In genomic region chrX:20020942-20021341, GRCm38 (mm10) we compare ENCODE assay signal across 8 mouse cellular contexts. TPM values are rescaled to one million over a fixed set of nuclear protein-coding genes. Genes with fewer than 3 reads are reported as not detected.
DNase-seq lines count a peak whose midpoint lies in the region; ATAC-seq lines count a peak whose summit lies in the region.

No protein-coding gene starts in this region.

- DNase-seq in cerebellum, adult 9-10 months, result peak; percentile 12
- no peak for DNase-seq in cerebellum, postnatal 36 days
- DNase-seq in kidney, postnatal 36 days, result peak; percentile 0 to 2
- no peak for DNase-seq in kidney, postnatal 4 days
- DNase-seq in MN1 (ENCODE audit: low spot score), result peak; percentile 46
- peak; percentile 5 for DNase-seq in lung, postnatal 25 days (ENCODE audit: low spot score)
- DNase-seq in natural killer cell, adult 2 months (ENCODE audit: low spot score in 2 of 2), result no peak

- ATAC-seq in activated CD4-positive, CD25-positive, alpha-beta regulatory T cell, adult 4 months, result no peak

RNA-seq across cellular contexts. Expression of gene Chst7, which starts 38.4 kb away (rescaled TPM):
- polyA plus RNA-seq in activated CD4-positive, CD25-positive, alpha-beta regulatory T cell, adult 4 months (2017; shearing (Covaris generic)), result under 1 TPM in 1 of 2 experiments, not detected in 1; 0.20 TPM

Comparison
In these comparisons a context has a peak if more than half of its experiments do, and no peak if none do; other contexts are left out.
1. DNase-seq: peak in cerebellum, adult 9-10 months (single experiment), kidney, postnatal 36 days (2 of 2), MN1 (single experiment) and lung, postnatal 25 days (single experiment); none in cerebellum, postnatal 36 days (0 of 2), kidney, postnatal 4 days (0 of 2) and natural killer cell, adult 2 months (0 of 2).